Mouse (Mus musculus) adrenal gland, postnatal 4 days (tissue): Measurements from ENCODE around the gene Tmigd1. TPM values are rescaled to one million over a fixed set of nuclear protein-coding genes. Genes with fewer than 3 reads are reported as not detected.

Experiments
- total RNA-seq, 2 experiments: library from RNA; stranded (reverse); gene quantifications; 2 replicates each; pipeline ENCODE4 v1.2.3; 2021

Gene Tmigd1
- total RNA-seq, 2 experiments from 2014 or later: 1.2 to 1.5 TPM

Other genes with a start within 250 kb of the Tmigd1 start
- gene Bhlha9, start 229.7 kb upstream of the Tmigd1 start, total RNA-seq: not detected
- 10 to 100 TPM; 16.4 to 27.0 TPM for gene Trarg1, start 222.4 kb upstream of the Tmigd1 start, total RNA-seq
- 10 to 100 TPM; 72.3 to 77.9 TPM for gene Gosr1, start 138.6 kb upstream of the Tmigd1 start, total RNA-seq
- gene Cpd, start 55.1 kb upstream of the Tmigd1 start, total RNA-seq: 10 to 100 TPM; 62.9 to 69.5 TPM
- gene Blmh, start 22.6 kb downstream of the Tmigd1 start, total RNA-seq: 10 to 100 TPM; 82.3 to 93.3 TPM
- 10 to 100 TPM; 20.2 to 22.8 TPM for gene Slc6a4, start 96.4 kb downstream of the Tmigd1 start, total RNA-seq
- 10 to 100 TPM; 23.9 to 29.7 TPM for gene Nsrp1, start 176.3 kb downstream of the Tmigd1 start, total RNA-seq